Mouse (Mus musculus) bone marrow, adult 2 months (tissue): ENCODE data around the gene Klf1.

Source experiments
- CTCF ChIP-seq: fragments of 200-500 bp; IDR thresholded peaks from 2 replicates; pipeline ENCODE4 v1.5.1; 2011; ENCODE audit warnings: low read length, control low read depth; ENCODE audit not compliant: control insufficient read depth, insufficient read depth
- POLR2A ChIP-seq: fragments of 200-500 bp; IDR thresholded peaks from 2 replicates; pipeline ENCODE4 v1.6.1; 2011; ENCODE audit warnings: low read depth, mild to moderate bottlenecking, control low read depth, low read length, borderline replicate concordance; ENCODE audit not compliant: control insufficient read depth

GRCm38 (mm10) chr8:84888280-84888679 is 13.4 kb upstream of the Klf1 start:
- TF ChIP-seq CTCF (no peak), POLR2A (no peak)
